Mouse (Mus musculus): ENCODE results near the gene Vat1l.

DNA sequence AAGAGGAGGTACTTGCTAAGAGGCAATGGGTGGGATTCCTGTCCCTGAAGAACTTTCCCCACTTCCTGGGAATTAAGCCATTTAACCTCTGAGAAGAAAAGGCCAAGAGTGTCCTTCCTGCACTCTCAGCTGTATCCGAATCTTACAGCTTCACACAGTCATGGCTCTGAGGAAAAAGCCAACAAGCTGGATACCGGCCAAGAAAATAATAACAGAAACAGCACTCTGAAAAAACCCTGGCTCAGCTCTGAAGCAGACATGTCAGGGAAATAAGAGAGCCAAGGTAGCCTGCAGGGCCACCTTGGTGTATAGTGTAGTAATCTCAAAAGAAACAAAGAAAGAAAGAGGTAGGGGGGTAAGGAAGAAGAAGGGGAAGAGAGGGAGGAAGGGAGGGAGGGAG is 6.4 kb upstream of the Vat1l start:
- TF ChIP-seq CTCF (IDR thresholded peaks at IDR 0.05; ENCODE audit: low read depth, low read length) = no peak
- no peak for TF ChIP-seq POLR2AphosphoS5 (IDR thresholded peaks at IDR 0.05; ENCODE audit: insufficient replicate concordance, low read depth, low read length)
- no peak for TF ChIP-seq GATA1 (IDR thresholded peaks at IDR 0.05; ENCODE audit: borderline replicate concordance, low read length)

All from G1E (cell line).